8 mouse cellular contexts compared by ENCODE assay signal in the genomic region with DNA sequence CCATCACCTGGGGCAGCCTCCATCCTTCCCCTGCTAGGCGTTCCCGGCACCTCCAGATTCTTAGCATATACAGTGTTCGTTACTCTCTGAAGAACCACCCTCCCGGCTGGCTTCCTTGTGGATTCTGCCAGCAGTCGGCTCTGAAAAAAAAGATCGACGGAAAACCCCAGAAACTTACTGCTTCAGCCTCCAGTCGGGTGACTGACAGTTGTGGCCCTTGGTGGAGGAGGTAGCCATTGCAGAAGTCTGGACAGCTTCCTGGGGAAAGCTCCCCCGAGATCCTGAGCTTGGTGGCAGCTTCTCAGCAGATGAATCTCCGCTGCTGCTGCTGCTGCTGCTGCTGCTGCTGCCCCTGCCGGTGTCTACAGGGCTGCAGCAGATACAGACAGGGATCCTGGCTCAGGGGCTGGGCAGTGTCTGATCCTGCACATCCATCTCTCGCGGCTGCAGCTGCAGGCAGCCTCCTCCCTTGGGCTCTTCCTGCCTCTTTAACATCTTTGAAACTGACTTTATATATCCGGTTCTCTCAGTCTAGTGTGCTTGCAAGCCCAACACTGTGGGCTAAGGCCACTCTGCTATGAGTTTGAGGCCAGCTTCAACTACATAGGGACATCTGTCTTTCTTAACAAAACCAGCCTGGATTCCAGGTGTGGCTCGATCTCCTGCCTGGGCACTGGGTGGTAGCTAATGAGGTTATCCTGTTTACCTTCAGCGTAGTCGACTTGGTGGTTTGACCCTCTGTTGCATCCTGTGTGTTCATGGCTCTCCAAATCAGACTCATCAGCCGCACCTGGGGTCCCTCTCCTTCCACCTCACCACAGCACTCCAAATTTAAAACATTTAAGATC. TPM values are rescaled to one million over a fixed set of nuclear protein-coding genes. Genes with fewer than 3 reads are reported as not detected.
DNase-seq lines count a peak whose midpoint lies in the region; ATAC-seq and TF ChIP-seq lines count a peak whose summit lies in the region.

No protein-coding gene starts in this region.

- ATAC-seq in heart, embryonic 11.5 days (replicated peaks; ENCODE audit: insufficient number of reproducible peaks, low FRiP score, low TSS enrichment): no peak
- ATAC-seq in hindbrain, embryonic 13.5 days (ENCODE audit: low FRiP score): no peak
- 0 out of 2 replicates have a peak, but pooled peaks have one; percentile 23 for ATAC-seq in midbrain, embryonic 16.5 days

- intact Hi-C loops in heart, postnatal 10 days (cut with DNase I): loop anchor here (10.0 kb wide), 2 partner anchors 444 to 476 kb away; a partner anchor contains a TSS
- intact Hi-C loops in gastrocnemius, adult 2 months (cut with DNase I): no loop called here

- no peak for DNase-seq in heart, postnatal 10 days
- DNase-seq in ES-E14 (ENCODE audit: low read depth, low spot score): no peak
- DNase-seq in adrenal gland, postnatal 36 days: no peak
- DNase-seq in ovary, postnatal 10 days (ENCODE audit: low spot score): no peak
- DNase-seq in gastrocnemius, adult 2 months: no peak

- H3K27me3 ChIP-seq in heart, embryonic 11.5 days (ENCODE audit: control insufficient read depth, insufficient read depth, low read length): peaks cover 2% of the 10 kb centered on the region; the same call in 1 of the 2 replicates
- H3K27me3 ChIP-seq in hindbrain, embryonic 13.5 days: 0 out of 2 replicates have a peak, but pooled peaks cover 9% of the 10 kb centered on the region
- no peaks in the 10 kb centered on the region for H3K27me3 ChIP-seq in midbrain, embryonic 16.5 days (ENCODE audit: control insufficient read depth, insufficient read depth, low read depth, low read length)

- H3K36me3 ChIP-seq in heart, embryonic 11.5 days (ENCODE audit: control insufficient read depth, insufficient read depth, low read length): no peaks in the 10 kb centered on the region
- H3K36me3 ChIP-seq in ES-E14 (ENCODE audit: control insufficient read depth, insufficient read depth, low read length, poor library complexity, severe bottlenecking): no peaks in the 10 kb centered on the region
- H3K36me3 ChIP-seq in hindbrain, embryonic 13.5 days: no peaks in the 10 kb centered on the region
- H3K36me3 ChIP-seq in midbrain, embryonic 16.5 days (ENCODE audit: control insufficient read depth, insufficient read depth, low read length): no peaks in the 10 kb centered on the region

- H3K4me2 ChIP-seq in heart, embryonic 11.5 days: peak overlapping the region; percentile 19
- H3K4me2 ChIP-seq in hindbrain, embryonic 13.5 days: peak overlapping the region; percentile 34
- 0 out of 2 replicates have a peak overlapping the region, but pooled peaks have one; percentile 3 for H3K4me2 ChIP-seq in midbrain, embryonic 16.5 days (ENCODE audit: low read length)

- no peak overlapping the region for H3K9ac ChIP-seq in heart, embryonic 11.5 days (ENCODE audit: low read depth, low read length)
- 0 out of 2 replicates have a peak overlapping the region, but pooled peaks have one; percentile 15 for H3K9ac ChIP-seq in ES-E14 (ENCODE audit: insufficient read depth, low read depth, low read length, poor library complexity, severe bottlenecking)
- H3K9ac ChIP-seq in hindbrain, embryonic 13.5 days: 0 out of 2 replicates have a peak overlapping the region, but pooled peaks have one; percentile 35
- H3K9ac ChIP-seq in midbrain, embryonic 16.5 days (ENCODE audit: low read depth, low read length): no peak overlapping the region

- H3K9me3 ChIP-seq in heart, embryonic 11.5 days (replicated peaks; ENCODE audit: control insufficient read depth, low read length): no peaks in the 10 kb centered on the region
- H3K9me3 ChIP-seq in ES-E14 (ENCODE audit: control insufficient read depth, insufficient read depth, low read depth, low read length): no peaks in the 10 kb centered on the region
- H3K9me3 ChIP-seq in hindbrain, embryonic 13.5 days: no peaks in the 10 kb centered on the region
- no peaks in the 10 kb centered on the region for H3K9me3 ChIP-seq in midbrain, embryonic 16.5 days (replicated peaks; ENCODE audit: control insufficient read depth, low read length, poor library complexity, severe bottlenecking)

- peak overlapping the region; percentile 8; the same call in 1 of the 2 replicates for H3K4me3 ChIP-seq in heart, embryonic 11.5 days (ENCODE audit: low read depth, low read length)
- peak overlapping the region; percentile 20 to 29; a peak in 2 of 4 replicates for H3K4me3 ChIP-seq in ES-E14 (ENCODE audit: insufficient read depth in 1 of 2, low read depth in 1 of 2, low read length in 2 of 2, poor library complexity in 1 of 2, severe bottlenecking in 1 of 2)
- H3K4me3 ChIP-seq in hindbrain, embryonic 13.5 days: 0 out of 2 replicates have a peak overlapping the region, but pooled peaks have one; percentile 2
- peak overlapping the region; percentile 3; the same call in 1 of the 2 replicates for H3K4me3 ChIP-seq in midbrain, embryonic 16.5 days (ENCODE audit: low read depth, low read length)
- no peak overlapping the region for H3K4me3 ChIP-seq in gastrocnemius, adult 2 months

- WGBS in heart, embryonic 11.5 days (ENCODE audit: insufficient replicate concordance): 18% methylated on average over 18 of the region's 18 CpGs
- 23% methylated on average over 18 of the region's 18 CpGs for WGBS in hindbrain, embryonic 13.5 days
- WGBS in midbrain, embryonic 16.5 days: 20% methylated on average over 18 of the region's 18 CpGs

- H3K4me1 ChIP-seq in heart, embryonic 11.5 days (ENCODE audit: control insufficient read depth, insufficient read depth, low read length): peaks cover 4% of the 10 kb centered on the region
- peaks cover 3 to 19% of the 10 kb centered on the region in 2 experiments; a peak in 2 of 4 replicates for H3K4me1 ChIP-seq in ES-E14 (ENCODE audit: control insufficient read depth in 2 of 2, insufficient read depth in 2 of 2, low read length in 2 of 2, poor library complexity in 1 of 2)
- H3K4me1 ChIP-seq in hindbrain, embryonic 13.5 days (replicated peaks): peaks cover 25% of the 10 kb centered on the region
- peaks cover 15% of the 10 kb centered on the region for H3K4me1 ChIP-seq in midbrain, embryonic 16.5 days (ENCODE audit: control insufficient read depth, insufficient read depth, low read length)

- in situ Hi-C loops in ES-E14 (cut with MboI; ENCODE audit: low sequenced_read_pairs in 2 of 2, unreplicated experiment in 2 of 2): no loop called here

- TF ChIP-seq CTCF in gastrocnemius, adult 2 months (IDR thresholded peaks at IDR 0.05): no peak

- H3K27ac ChIP-seq in heart, embryonic 11.5 days (ENCODE audit: low read depth, low read length): no peak overlapping the region
- H3K27ac ChIP-seq in ES-E14 (ENCODE audit: insufficient read depth, low read depth, low read length, poor library complexity, severe bottlenecking): no peak overlapping the region
- H3K27ac ChIP-seq in hindbrain, embryonic 13.5 days: peak overlapping the region; percentile 48
- H3K27ac ChIP-seq in midbrain, embryonic 16.5 days (ENCODE audit: low read length): no peak overlapping the region
- H3K27ac ChIP-seq in gastrocnemius, adult 2 months: no peak overlapping the region

TF ChIP-seq in ES-E14, 5 proteins besides CTCF, POLR2A, EP300 and RAD21 (continues in another document):
- TF ChIP-seq ZC3H11A (IDR thresholded peaks at IDR 0.05; ENCODE audit: borderline replicate concordance, low read depth, low read length): no peak
- TF ChIP-seq MAFK (IDR thresholded peaks at IDR 0.05; ENCODE audit: insufficient read depth, low read depth, low read length): no peak

RNA-seq across cellular contexts. Expression of a gene that starts 6.7 kb away (rescaled TPM):
- polyA plus RNA-seq in heart, embryonic 11.5 days (2014; fragmentation: Nextera tagmentation; extraction: Ambion mirVana): 59.7 and 105 TPM in 2 replicates
- 100 to 1,000 TPM; 113 to 119 TPM for total RNA-seq in heart, postnatal 10 days (2021)
- total RNA-seq in ES-E14 (2012; rRNA removed): 257 and 321 TPM in 2 replicates
- polyA plus RNA-seq in hindbrain, embryonic 13.5 days (2015; fragmentation: Nextera tagmentation; extraction: Ambion mirVana): 127 and 129 TPM in 2 replicates
- polyA plus RNA-seq in midbrain, embryonic 16.5 days (2015; fragmentation: Nextera tagmentation; extraction: Ambion mirVana): 117 and 126 TPM in 2 replicates
- 100 to 1,000 TPM; 213 to 224 TPM for total RNA-seq in adrenal gland, postnatal 36 days (2021)
- total RNA-seq in gastrocnemius, adult 2 months (2021): 10 to 100 TPM; 70.3 to 88.9 TPM

RNA-seq across cellular contexts. Expression of a gene that starts 9.8 kb away (rescaled TPM):
- polyA plus RNA-seq in heart, embryonic 11.5 days (2014; fragmentation: Nextera tagmentation; extraction: Ambion mirVana): 6.2 and 8.1 TPM in 2 replicates
- 1 to 10 TPM; 4.1 to 4.5 TPM for total RNA-seq in heart, postnatal 10 days (2021)
- 18.5 and 24.5 TPM in 2 replicates for total RNA-seq in ES-E14 (2012; rRNA removed)
- polyA plus RNA-seq in hindbrain, embryonic 13.5 days (2015; fragmentation: Nextera tagmentation; extraction: Ambion mirVana): 14.4 and 16.9 TPM in 2 replicates
- 22.5 and 22.7 TPM in 2 replicates for polyA plus RNA-seq in midbrain, embryonic 16.5 days (2015; fragmentation: Nextera tagmentation; extraction: Ambion mirVana)
- 10 to 100 TPM; 11.4 to 12.7 TPM for total RNA-seq in adrenal gland, postnatal 36 days (2021)
- 1 to 10 TPM; 3.0 to 3.1 TPM for total RNA-seq in gastrocnemius, adult 2 months (2021)

RNA-seq across cellular contexts. Expression of a gene that starts 13.9 kb away (rescaled TPM):
- polyA plus RNA-seq in heart, embryonic 11.5 days (2014; fragmentation: Nextera tagmentation; extraction: Ambion mirVana): 0.20 TPM in 1 of 2 replicates, not detected in the other
- 1 to 10 TPM in 1 of 2 experiments, under 1 TPM in 1; 0.98 to 1.1 TPM for total RNA-seq in heart, postnatal 10 days (2021)
- 0.31 TPM in 1 of 2 replicates, not detected in the other for total RNA-seq in ES-E14 (2012; rRNA removed)
- polyA plus RNA-seq in hindbrain, embryonic 13.5 days (2015; fragmentation: Nextera tagmentation; extraction: Ambion mirVana): 0.27 TPM in 2 replicates
- polyA plus RNA-seq in midbrain, embryonic 16.5 days (2015; fragmentation: Nextera tagmentation; extraction: Ambion mirVana): 0.49 and 0.53 TPM in 2 replicates
- 1 to 10 TPM in 1 of 2 experiments, under 1 TPM in 1; 0.72 to 2.2 TPM for total RNA-seq in adrenal gland, postnatal 36 days (2021)
- under 1 TPM; 0.46 to 0.47 TPM for total RNA-seq in gastrocnemius, adult 2 months (2021)

RNA-seq across cellular contexts. Expression of a gene that starts 23.7 kb away (rescaled TPM):
- 0.27 and 0.29 TPM in 2 replicates for polyA plus RNA-seq in heart, embryonic 11.5 days (2014; fragmentation: Nextera tagmentation; extraction: Ambion mirVana)
- total RNA-seq in heart, postnatal 10 days (2021): under 1 TPM; 0.72 to 0.89 TPM
- total RNA-seq in ES-E14 (2012; rRNA removed): 3.1 and 5.0 TPM in 2 replicates
- 0.60 and 0.84 TPM in 2 replicates for polyA plus RNA-seq in hindbrain, embryonic 13.5 days (2015; fragmentation: Nextera tagmentation; extraction: Ambion mirVana)
- 0.69 and 0.88 TPM in 2 replicates for polyA plus RNA-seq in midbrain, embryonic 16.5 days (2015; fragmentation: Nextera tagmentation; extraction: Ambion mirVana)
- total RNA-seq in adrenal gland, postnatal 36 days (2021): 1 to 10 TPM; 3.5 to 6.0 TPM
- total RNA-seq in gastrocnemius, adult 2 months (2021): under 1 TPM; 0.38 to 0.61 TPM

RNA-seq across cellular contexts. Expression of a gene that starts 37.0 kb away (rescaled TPM):
- polyA plus RNA-seq in heart, embryonic 11.5 days (2014; fragmentation: Nextera tagmentation; extraction: Ambion mirVana): 0.34 and 1.2 TPM in 2 replicates
- under 1 TPM in 1 of 2 experiments, not detected in 1; 0.31 TPM for total RNA-seq in heart, postnatal 10 days (2021)
- total RNA-seq in ES-E14 (2012; rRNA removed): 0.54 TPM in 1 of 2 replicates, not detected in the other
- polyA plus RNA-seq in hindbrain, embryonic 13.5 days (2015; fragmentation: Nextera tagmentation; extraction: Ambion mirVana): 0.18 TPM in 1 of 2 replicates, not detected in the other
- 0.16 TPM in 1 of 2 replicates, not detected in the other for polyA plus RNA-seq in midbrain, embryonic 16.5 days (2015; fragmentation: Nextera tagmentation; extraction: Ambion mirVana)
- total RNA-seq in adrenal gland, postnatal 36 days (2021): not detected
- total RNA-seq in gastrocnemius, adult 2 months (2021): not detected

Comparison
In these comparisons a context has a peak if more than half of its experiments do, and no peak if none do; other contexts are left out.
1. H3K9ac ChIP-seq: peak in ES-E14 (single experiment) and hindbrain, embryonic 13.5 days (single experiment); none in heart, embryonic 11.5 days (single experiment) and midbrain, embryonic 16.5 days (single experiment).
2. Peak in every context shown above with its lines, with median percentiles within 50 percentile points of each other: H3K4me2 ChIP-seq.